Mouse (Mus musculus): ENCODE results near the gene Tespa1. TPM values are rescaled to one million over a fixed set of nuclear protein-coding genes. Genes with fewer than 3 reads are reported as not detected.
"Not testable (repeated sequence)": the region's sequence is repeated elsewhere in the genome, so short reads cannot be mapped to it uniquely, and the experiment has no call there.

Tespa1 gene
- polyA plus RNA-seq, 1 experiment from 2014 or later: not detected

DNA sequence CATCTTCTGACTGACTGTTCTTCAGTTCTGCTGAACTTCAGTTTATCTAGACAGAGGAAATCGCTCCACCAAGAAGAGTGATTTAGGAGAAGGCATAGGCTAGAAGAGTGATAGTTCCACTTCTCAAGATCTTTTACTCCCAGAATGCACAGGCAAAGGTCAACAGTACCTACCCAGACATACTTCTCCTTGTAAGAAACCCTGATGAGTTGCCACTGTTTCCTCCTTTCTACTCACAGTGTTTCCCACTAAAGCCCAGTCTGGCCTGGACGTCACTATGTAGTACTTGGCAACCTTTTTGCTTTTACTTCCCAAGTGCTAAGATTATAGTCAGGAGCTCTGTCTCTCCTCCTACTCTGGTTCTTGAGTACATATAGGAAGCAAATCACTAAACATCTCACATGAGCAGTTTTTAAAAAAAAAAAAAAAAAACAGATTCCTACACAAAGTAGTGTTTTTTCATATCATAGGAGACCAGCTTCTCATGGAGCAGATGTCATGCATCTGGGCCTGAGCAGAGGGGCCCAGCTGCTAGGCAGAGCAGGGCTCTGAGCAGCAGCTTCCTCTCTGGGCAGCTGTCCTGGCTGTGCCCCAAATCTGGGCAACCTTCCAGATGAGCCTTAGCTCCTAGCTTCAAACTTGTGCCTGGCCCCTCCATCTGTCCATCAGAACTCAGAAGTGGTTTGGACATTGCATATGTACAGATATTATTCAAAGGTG lies 8.4 kb upstream of the Tespa1 start:
- WGBS: 87% methylated on average over 2 of the region's 2 CpGs
- H3K4me2 ChIP-seq (replicated peaks): no peak overlapping the region

DNA sequence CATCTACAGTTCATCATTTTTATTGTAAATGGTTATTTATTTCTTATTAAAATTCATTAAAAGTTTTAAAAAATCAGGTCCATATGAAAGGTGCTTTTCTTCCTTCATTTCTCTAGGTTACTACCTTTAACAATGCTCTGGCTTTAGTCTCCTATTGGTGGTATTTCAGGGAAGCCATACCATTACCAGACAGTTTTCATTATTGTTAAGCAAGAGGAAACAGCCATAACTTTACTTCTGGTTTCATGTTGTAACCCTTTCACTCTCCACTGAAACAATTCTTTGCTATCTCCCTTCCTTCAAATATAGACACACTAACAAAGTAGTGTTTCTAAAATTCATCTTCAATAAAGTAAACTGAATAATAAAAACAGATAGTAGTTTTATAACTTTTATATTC lies 6.8 kb upstream of the Tespa1 start:
- no peak overlapping the region for H3K9ac ChIP-seq (replicated peaks)
- H3K4me3 ChIP-seq: no peak overlapping the region
- H3K27ac ChIP-seq (replicated peaks): no peak overlapping the region
- H3K4me2 ChIP-seq (replicated peaks): no peak overlapping the region
- ATAC-seq (ENCODE audit: low FRiP score, low read depth): no peak
- no peaks in the 10 kb centered on the region for H3K27me3 ChIP-seq
- no peaks in the 10 kb centered on the region for H3K4me1 ChIP-seq
- no peaks in the 10 kb centered on the region for H3K36me3 ChIP-seq
- H3K9me3 ChIP-seq: no peaks in the 10 kb centered on the region

More for the DNA sequence above, 8.4 kb upstream of the Tespa1 start:
- ATAC-seq (ENCODE audit: low FRiP score, low read depth): no peak
- no peaks in the 10 kb centered on the region for H3K27me3 ChIP-seq
- H3K9me3 ChIP-seq: no peaks in the 10 kb centered on the region
- H3K9ac ChIP-seq (replicated peaks): no peak overlapping the region
- H3K36me3 ChIP-seq: no peaks in the 10 kb centered on the region
- no peak overlapping the region for H3K27ac ChIP-seq (replicated peaks)
- no peak overlapping the region for H3K4me3 ChIP-seq
- no peaks in the 10 kb centered on the region for H3K4me1 ChIP-seq

DNA sequence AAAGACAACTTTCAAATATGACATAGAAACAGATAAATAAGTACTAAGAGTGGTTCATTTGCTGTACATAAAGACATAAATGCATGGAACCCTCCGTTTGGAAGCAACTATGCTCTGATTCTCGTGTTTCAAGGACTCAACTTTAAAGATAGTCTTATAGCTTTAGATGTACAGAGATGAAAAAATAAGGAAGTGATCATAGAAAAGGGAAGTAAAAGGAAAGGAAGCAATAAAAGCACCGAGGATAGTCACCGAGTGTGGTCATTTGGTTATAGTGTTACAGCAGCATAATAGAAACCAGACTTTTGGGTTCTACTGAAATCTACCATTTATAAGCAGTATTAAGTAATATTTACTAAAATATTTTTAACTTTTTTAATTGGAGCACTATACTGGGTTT lies 4.0 kb upstream of the Tespa1 start:
- no peak overlapping the region for H3K27ac ChIP-seq (replicated peaks)

DNA sequence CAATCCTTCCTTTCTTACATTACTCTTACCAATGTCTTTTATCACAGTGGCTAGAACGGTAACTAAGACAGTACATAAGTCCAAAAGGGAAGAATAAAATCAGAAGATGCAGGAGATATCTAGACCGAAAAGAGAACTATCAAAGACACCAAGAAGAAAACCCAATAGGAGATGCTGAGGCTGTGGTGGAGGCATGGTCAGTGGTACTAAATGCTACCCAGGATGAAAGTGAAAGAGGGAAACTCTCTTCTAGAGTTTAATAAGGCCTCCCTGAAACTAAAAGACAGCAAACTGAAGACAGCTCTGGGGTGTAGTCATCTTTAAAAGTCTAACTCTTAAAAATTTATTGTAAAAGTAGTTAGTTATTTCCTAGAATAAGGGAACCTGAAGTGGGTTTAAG lies 2.0 kb upstream of the Tespa1 start:
- H3K36me3 ChIP-seq: no peaks in the 10 kb centered on the region
- no peak overlapping the region for H3K4me2 ChIP-seq (replicated peaks)
- ATAC-seq (ENCODE audit: low FRiP score, low read depth): no peak
- H3K27me3 ChIP-seq: no peaks in the 10 kb centered on the region
- H3K4me3 ChIP-seq: no peak overlapping the region
- H3K4me1 ChIP-seq: no peaks in the 10 kb centered on the region
- H3K9me3 ChIP-seq: no peaks in the 10 kb centered on the region
- WGBS: 89% methylated on average over 2 of the region's 2 CpGs
- H3K9ac ChIP-seq (replicated peaks): no peak overlapping the region
- H3K27ac ChIP-seq (replicated peaks): no peak overlapping the region

More for the DNA sequence above, 4.0 kb upstream of the Tespa1 start:
- 80% methylated on average over 4 of the region's 4 CpGs for WGBS
- Histone ChIP-seq H3K4me1 (no peaks in the 10 kb centered on the region), H3K27me3 (no peaks in the 10 kb centered on the region), H3K9me3 (no peaks in the 10 kb centered on the region), H3K4me2 (replicated peaks) (no peak overlapping the region), H3K4me3 (no peak overlapping the region), H3K9ac (replicated peaks) (no peak overlapping the region), H3K36me3 (no peaks in the 10 kb centered on the region)
- ATAC-seq (ENCODE audit: low FRiP score, low read depth): no peak

DNA sequence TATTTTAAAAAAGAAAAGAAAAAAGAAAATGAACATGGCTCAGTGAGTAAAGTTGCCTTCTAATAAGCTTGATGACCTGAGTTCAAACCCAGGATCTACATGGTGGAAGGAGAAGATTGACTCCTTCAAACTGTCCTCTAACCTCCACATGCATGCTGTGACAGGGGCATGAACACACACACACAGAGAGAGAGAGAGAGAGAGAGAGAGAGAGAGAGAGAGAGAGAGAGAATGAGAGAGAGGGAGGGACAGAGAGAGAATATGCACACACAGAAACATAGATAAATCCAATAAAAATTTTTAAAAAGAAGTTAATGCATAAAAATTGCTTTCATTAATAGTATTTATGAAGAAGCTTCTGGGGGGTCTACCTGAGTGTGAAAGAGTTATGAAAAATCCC lies 608 bp upstream of the Tespa1 start:
- no peak overlapping the region for H3K4me3 ChIP-seq
- no peak for ATAC-seq (ENCODE audit: low FRiP score, low read depth)

DNA sequence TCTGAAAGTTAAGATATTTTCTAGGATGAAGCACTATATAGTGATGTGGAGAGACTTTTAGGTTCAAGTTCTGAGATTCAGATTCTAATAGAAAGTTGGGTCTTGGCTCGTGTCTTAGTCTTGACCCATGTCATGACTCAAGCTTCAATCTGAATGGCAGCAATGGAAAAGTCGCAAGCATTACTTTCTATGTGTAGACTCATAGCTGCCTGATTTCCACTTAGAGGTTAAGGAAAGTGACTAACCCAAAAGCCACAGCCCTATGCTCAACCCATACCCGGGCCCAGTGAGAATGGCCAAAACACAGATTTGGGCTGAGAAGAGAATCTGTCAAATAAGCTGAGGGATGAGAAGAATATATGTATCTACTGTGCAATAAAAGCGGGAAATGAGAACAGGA lies 1.6 kb downstream of the Tespa1 start:
- no peak overlapping the region for H3K4me2 ChIP-seq (replicated peaks)
- no peaks in the 10 kb centered on the region for H3K36me3 ChIP-seq
- no peak overlapping the region for H3K4me3 ChIP-seq
- no peaks in the 10 kb centered on the region for H3K9me3 ChIP-seq
- no peaks in the 10 kb centered on the region for H3K27me3 ChIP-seq
- no peak for ATAC-seq (ENCODE audit: low FRiP score, low read depth)
- no peak overlapping the region for H3K9ac ChIP-seq (replicated peaks)
- no peaks in the 10 kb centered on the region for H3K4me1 ChIP-seq
- no peak overlapping the region for H3K27ac ChIP-seq (replicated peaks)
- WGBS: 89% methylated on average over 4 of the region's 4 CpGs

More for the DNA sequence above, 608 bp upstream of the Tespa1 start:
- no peaks in the 10 kb centered on the region for H3K36me3 ChIP-seq
- H3K27ac ChIP-seq (replicated peaks): no peak overlapping the region
- no peak overlapping the region for H3K4me2 ChIP-seq (replicated peaks)
- no peaks in the 10 kb centered on the region for H3K27me3 ChIP-seq
- H3K4me1 ChIP-seq: no peaks in the 10 kb centered on the region
- no peak overlapping the region for H3K9ac ChIP-seq (replicated peaks)
- no peaks in the 10 kb centered on the region for H3K9me3 ChIP-seq

DNA sequence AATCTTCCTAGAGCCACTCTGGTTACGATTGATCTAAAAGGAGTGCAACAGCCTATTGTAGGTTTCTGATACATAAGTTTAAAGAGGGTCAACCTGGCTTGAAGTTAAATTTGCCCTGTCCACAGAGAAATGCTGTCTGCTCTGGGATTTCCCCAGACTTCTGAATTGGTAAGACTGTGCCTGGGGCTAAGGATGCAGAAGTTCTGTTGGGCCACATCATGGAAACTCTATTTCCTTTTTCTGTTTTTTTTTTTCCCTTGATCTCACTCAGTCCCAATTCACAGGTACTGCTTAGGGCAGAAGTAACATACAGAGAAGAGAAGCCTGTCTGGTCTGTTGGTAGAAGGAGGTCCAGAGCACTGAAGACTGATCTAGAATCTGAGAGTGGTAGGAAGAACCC lies 8.0 kb downstream of the Tespa1 start:
- H3K9me3 ChIP-seq: no peaks in the 10 kb centered on the region

DNA sequence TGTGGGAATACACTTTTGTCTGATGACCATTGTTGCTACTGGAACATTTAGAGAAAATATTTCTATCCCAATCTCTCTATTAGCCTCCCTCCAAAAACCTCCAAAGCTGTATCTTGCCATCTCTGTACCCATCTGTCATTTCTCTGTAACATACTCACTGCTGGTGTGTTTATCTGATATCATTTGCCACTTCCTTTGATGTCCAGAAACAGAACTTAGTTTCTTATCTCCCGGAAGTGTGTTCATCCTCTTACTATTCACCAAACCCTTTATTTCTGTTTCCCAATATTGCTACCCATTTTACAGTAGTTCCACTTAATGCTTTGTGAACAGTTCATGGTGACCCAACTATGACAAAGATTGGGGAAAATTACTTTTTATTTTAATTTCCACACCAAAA lies 13.7 kb downstream of the Tespa1 start:
- Histone ChIP-seq H3K27ac (replicated peaks) (no peak overlapping the region), H3K27me3 (no peaks in the 10 kb centered on the region), H3K36me3 (no peaks in the 10 kb centered on the region), H3K9me3 (no peaks in the 10 kb centered on the region), H3K4me3 (no peak overlapping the region), H3K9ac (replicated peaks) (no peak overlapping the region), H3K4me1 (no peaks in the 10 kb centered on the region), H3K4me2 (replicated peaks) (no peak overlapping the region)
- ATAC-seq (ENCODE audit: low FRiP score, low read depth): no peak
- WGBS: 88% methylated on average over 1 of the region's 1 CpGs

More for the DNA sequence above, 8.0 kb downstream of the Tespa1 start:
- no peak overlapping the region for H3K27ac ChIP-seq (replicated peaks)
- no peaks in the 10 kb centered on the region for H3K36me3 ChIP-seq
- no peaks in the 10 kb centered on the region for H3K4me1 ChIP-seq
- no peak overlapping the region for H3K4me3 ChIP-seq
- H3K27me3 ChIP-seq: no peaks in the 10 kb centered on the region
- WGBS: 91% methylated on average over 1 of the region's 1 CpGs
- H3K9ac ChIP-seq (replicated peaks): no peak overlapping the region
- ATAC-seq (ENCODE audit: low FRiP score, low read depth): no peak
- no peak overlapping the region for H3K4me2 ChIP-seq (replicated peaks)

DNA sequence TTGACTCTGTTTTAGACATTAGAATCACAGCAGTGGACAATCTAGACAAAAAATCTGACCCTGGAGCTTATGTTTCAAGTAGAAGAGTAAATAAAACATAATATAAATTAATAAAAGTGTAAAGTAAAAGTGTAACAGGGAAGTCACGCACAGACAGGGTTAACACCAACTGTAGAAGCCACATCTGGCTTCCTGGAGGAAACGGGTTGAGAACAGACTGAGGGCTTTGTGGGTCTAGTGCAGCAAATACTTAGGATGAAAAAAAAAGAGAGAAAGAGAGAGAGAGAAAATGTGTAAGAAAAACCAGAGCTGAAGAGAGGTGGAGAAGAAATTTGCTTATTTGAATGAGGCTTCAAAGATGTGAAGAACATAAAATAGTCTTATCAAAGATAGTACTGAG lies 14.9 kb downstream of the Tespa1 start:
- H3K4me3 ChIP-seq: no peak overlapping the region
- no peaks in the 10 kb centered on the region for H3K4me1 ChIP-seq
- WGBS: 82% methylated on average over 2 of the region's 2 CpGs
- no peaks in the 10 kb centered on the region for H3K36me3 ChIP-seq
- H3K27ac ChIP-seq (replicated peaks): no peak overlapping the region
- H3K4me2 ChIP-seq (replicated peaks): no peak overlapping the region
- no peaks in the 10 kb centered on the region for H3K27me3 ChIP-seq
- no peak overlapping the region for H3K9ac ChIP-seq (replicated peaks)
- no peaks in the 10 kb centered on the region for H3K9me3 ChIP-seq
- no peak for ATAC-seq (ENCODE audit: low FRiP score, low read depth)

DNA sequence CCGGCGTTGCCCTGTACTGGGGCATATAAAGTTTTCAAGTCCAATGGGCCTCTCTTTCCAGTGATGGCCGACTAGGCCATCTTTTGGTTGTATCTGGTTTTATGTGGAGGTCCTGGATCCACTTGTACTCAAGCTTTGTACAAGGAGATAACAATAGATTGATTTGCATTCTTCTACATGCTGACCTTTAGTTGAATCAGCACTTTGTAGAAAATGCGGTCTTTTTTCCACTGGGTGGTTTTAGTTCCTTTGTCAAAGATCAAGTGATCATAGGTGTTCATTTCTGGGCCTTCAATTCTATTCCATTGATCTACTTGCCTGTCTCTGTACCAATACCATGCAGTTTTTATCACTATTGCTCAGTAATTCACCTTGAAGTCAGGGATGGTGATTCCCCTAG lies 17.4 kb downstream of the Tespa1 start:
- WGBS: 90% methylated on average over 4 of the region's 4 CpGs
- H3K9ac ChIP-seq (replicated peaks); H3K27me3 ChIP-seq; H3K9me3 ChIP-seq; ATAC-seq (ENCODE audit: low FRiP score, low read depth); H3K4me2 ChIP-seq (replicated peaks); H3K36me3 ChIP-seq; H3K4me3 ChIP-seq; H3K27ac ChIP-seq (replicated peaks); H3K4me1 ChIP-seq: not testable (repeated sequence)

DNA sequence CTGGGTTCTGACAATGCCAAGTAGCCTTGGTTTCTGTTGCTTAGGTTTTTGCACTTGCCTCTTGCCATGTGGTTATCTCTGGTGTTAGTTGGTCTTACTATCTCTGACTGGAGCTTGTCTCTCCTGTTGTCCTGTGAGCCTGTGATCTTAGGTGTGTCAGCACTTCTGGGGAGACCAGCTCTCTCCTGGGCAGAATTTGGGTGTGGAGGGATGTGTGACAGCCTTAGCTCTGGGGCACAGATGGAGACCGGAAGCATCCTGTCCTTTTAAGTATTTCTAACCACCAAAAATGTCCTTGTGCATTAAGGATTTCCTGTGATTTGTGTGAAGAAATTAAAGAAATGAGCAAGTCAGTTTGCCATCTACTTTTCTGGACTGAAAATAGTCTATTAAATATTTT lies 21.4 kb downstream of the Tespa1 start:
- no peaks in the 10 kb centered on the region for H3K9me3 ChIP-seq

DNA sequence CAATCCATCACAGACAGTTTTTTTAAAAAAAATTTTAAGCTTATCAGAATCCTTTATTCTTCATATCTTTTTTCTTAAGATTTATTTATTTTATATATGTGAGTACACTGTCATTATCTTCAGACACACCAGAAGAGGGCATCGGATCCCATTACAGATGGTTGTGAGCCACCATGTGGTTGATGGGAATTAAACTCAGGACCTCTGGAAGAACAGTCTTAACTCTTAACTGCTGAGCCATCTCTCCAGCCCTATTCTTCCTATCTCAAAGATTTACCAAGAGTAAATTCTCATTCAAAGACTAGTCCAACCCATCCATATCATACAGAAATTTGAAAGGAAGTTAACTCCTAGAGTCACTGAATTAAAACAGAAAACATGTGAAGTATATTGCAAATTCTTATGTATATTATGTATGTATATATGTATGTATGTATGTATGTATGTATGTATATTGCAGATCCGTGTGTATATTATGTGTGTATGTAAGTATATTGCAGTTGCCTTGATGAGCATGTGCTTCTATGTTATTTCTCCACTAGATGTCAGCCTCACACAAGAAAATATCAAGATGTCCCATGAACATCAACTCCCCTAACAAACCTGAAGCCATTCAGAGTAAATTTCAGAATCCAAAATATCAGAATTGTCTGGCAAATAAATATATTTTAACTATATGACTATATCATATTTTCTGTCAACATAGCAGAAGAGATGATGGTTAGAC lies 40.9 kb downstream of the Tespa1 start:
- Histone ChIP-seq H3K9me3 (no peaks in the 10 kb centered on the region), H3K9ac (replicated peaks) (no peak overlapping the region), H3K27me3 (no peaks in the 10 kb centered on the region), H3K4me3 (no peak overlapping the region), H3K4me1 (no peaks in the 10 kb centered on the region), H3K36me3 (no peaks in the 10 kb centered on the region), H3K27ac (replicated peaks) (no peak overlapping the region), H3K4me2 (replicated peaks) (no peak overlapping the region)
- WGBS: 62% methylated on average over 2 of the region's 2 CpGs
- ATAC-seq (ENCODE audit: low FRiP score, low read depth): peak; percentile 85

More for the DNA sequence above, 21.4 kb downstream of the Tespa1 start:
- ATAC-seq (ENCODE audit: low FRiP score, low read depth): no peak
- no peak overlapping the region for H3K9ac ChIP-seq (replicated peaks)
- H3K4me2 ChIP-seq (replicated peaks): no peak overlapping the region
- no peak overlapping the region for H3K4me3 ChIP-seq
- no peaks in the 10 kb centered on the region for H3K4me1 ChIP-seq
- H3K27me3 ChIP-seq: no peaks in the 10 kb centered on the region
- WGBS: 93% methylated on average over 1 of the region's 1 CpGs
- H3K36me3 ChIP-seq: no peaks in the 10 kb centered on the region
- H3K27ac ChIP-seq (replicated peaks): no peak overlapping the region

DNA sequence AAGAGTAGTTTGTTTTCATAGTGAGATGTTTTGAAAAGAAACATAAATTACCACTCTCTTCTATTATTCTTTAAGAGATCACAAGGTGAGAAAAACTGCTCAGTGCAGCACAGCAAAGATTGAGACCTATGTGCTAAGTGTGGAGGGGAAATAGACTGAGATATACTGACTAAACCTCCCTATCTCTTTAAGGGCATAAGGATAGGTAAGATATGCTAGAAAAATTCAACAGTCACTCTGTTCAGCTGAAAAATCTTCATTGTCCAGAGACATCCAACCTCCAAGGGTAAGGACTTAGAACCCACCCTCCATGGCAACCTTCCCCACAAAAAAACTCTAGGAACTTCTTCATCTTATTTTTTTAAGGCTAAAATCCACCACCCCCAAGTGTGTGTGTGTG lies 42.1 kb downstream of the Tespa1 start:
- Histone ChIP-seq H3K4me2 (replicated peaks) (no peak overlapping the region), H3K9me3 (no peaks in the 10 kb centered on the region), H3K36me3 (no peaks in the 10 kb centered on the region), H3K27me3 (no peaks in the 10 kb centered on the region), H3K4me1 (no peaks in the 10 kb centered on the region), H3K9ac (replicated peaks) (no peak overlapping the region), H3K4me3 (no peak overlapping the region), H3K27ac (replicated peaks) (no peak overlapping the region)
- no peak for ATAC-seq (ENCODE audit: low FRiP score, low read depth)
